Mouse (Mus musculus): ENCODE data around the gene Twist2. TPM values are rescaled to one million over a fixed set of nuclear protein-coding genes. Genes with fewer than 3 reads are reported as not detected.

Twist2 gene
- polyA plus RNA-seq, 1 experiment, result 3.3 TPM

- no peaks in the 10 kb centered on the region for H3K4me1 ChIP-seq (ENCODE audit: control insufficient read depth, insufficient read depth, insufficient read length, low read length)
- H3K4me3 ChIP-seq (ENCODE audit: low read depth, low read length), result no peak overlapping the region
- no peaks in the 10 kb centered on the region for H3K27me3 ChIP-seq (ENCODE audit: control insufficient read depth, insufficient read depth, low read length)
- no peak overlapping the region for H3K27ac ChIP-seq (ENCODE audit: insufficient read depth, low read depth, low read length)
- no peak for TF ChIP-seq POLR2A (IDR thresholded peaks at IDR 0.05; ENCODE audit: low read depth, low read length)
- TF ChIP-seq CTCF (IDR thresholded peaks at IDR 0.05; ENCODE audit: extremely low read depth, insufficient read length, insufficient replicate concordance, low read depth, low read length), result no peak
- 55% methylated on average over 6 of the region's 6 CpGs for WGBS
- no peaks in the 10 kb centered on the region for H3K36me3 ChIP-seq (ENCODE audit: control insufficient read depth, insufficient read depth, low read length)
These were observed 38.3 kb downstream of the Twist2 start for GRCm38 (mm10) chr1:91839557-91839956.

- Histone ChIP-seq H3K27me3 (ENCODE audit: control insufficient read depth, insufficient read depth, low read length) (no peaks in the 10 kb centered on the region), H3K4me3 (ENCODE audit: low read depth, low read length) (no peak overlapping the region), H3K4me1 (ENCODE audit: control insufficient read depth, insufficient read depth, insufficient read length, low read length) (no peaks in the 10 kb centered on the region), H3K36me3 (ENCODE audit: control insufficient read depth, insufficient read depth, low read length) (no peaks in the 10 kb centered on the region), H3K27ac (ENCODE audit: insufficient read depth, low read depth, low read length) (no peak overlapping the region)
- no peak for TF ChIP-seq CTCF (IDR thresholded peaks at IDR 0.05; ENCODE audit: extremely low read depth, insufficient read length, insufficient replicate concordance, low read depth, low read length)
- TF ChIP-seq POLR2A (IDR thresholded peaks at IDR 0.05; ENCODE audit: low read depth, low read length), result no peak
- 67% methylated on average over 6 of the region's 6 CpGs for WGBS
These were observed 38.7 kb downstream of the Twist2 start for GRCm38 (mm10) chr1:91839979-91840378.

- Histone ChIP-seq H3K4me3 (ENCODE audit: low read depth, low read length) (no peak overlapping the region), H3K27me3 (ENCODE audit: control insufficient read depth, insufficient read depth, low read length) (no peaks in the 10 kb centered on the region), H3K36me3 (ENCODE audit: control insufficient read depth, insufficient read depth, low read length) (no peaks in the 10 kb centered on the region), H3K4me1 (ENCODE audit: control insufficient read depth, insufficient read depth, insufficient read length, low read length) (no peaks in the 10 kb centered on the region), H3K27ac (ENCODE audit: insufficient read depth, low read depth, low read length) (no peak overlapping the region)
- WGBS, result 66% methylated on average over 4 of the region's 4 CpGs
- TF ChIP-seq POLR2A (IDR thresholded peaks at IDR 0.05; ENCODE audit: low read depth, low read length) (no peak), CTCF (IDR thresholded peaks at IDR 0.05; ENCODE audit: extremely low read depth, insufficient read length, insufficient replicate concordance, low read depth, low read length) (no peak)
These were observed 43.0 kb downstream of the Twist2 start for GRCm38 (mm10) chr1:91844236-91844635.

- Histone ChIP-seq H3K27ac (ENCODE audit: insufficient read depth, low read depth, low read length) (no peak overlapping the region), H3K36me3 (ENCODE audit: control insufficient read depth, insufficient read depth, low read length) (no peaks in the 10 kb centered on the region), H3K27me3 (ENCODE audit: control insufficient read depth, insufficient read depth, low read length) (no peaks in the 10 kb centered on the region), H3K4me3 (ENCODE audit: low read depth, low read length) (no peak overlapping the region), H3K4me1 (ENCODE audit: control insufficient read depth, insufficient read depth, insufficient read length, low read length) (no peaks in the 10 kb centered on the region)
- WGBS, result 61% methylated on average over 8 of the region's 8 CpGs
- no peak for TF ChIP-seq POLR2A (IDR thresholded peaks at IDR 0.05; ENCODE audit: low read depth, low read length)
- TF ChIP-seq CTCF (IDR thresholded peaks at IDR 0.05; ENCODE audit: extremely low read depth, insufficient read length, insufficient replicate concordance, low read depth, low read length), result no peak
These were observed 43.6 kb downstream of the Twist2 start for GRCm38 (mm10) chr1:91844681-91845379.

- H3K4me1 ChIP-seq (ENCODE audit: control insufficient read depth, insufficient read depth, insufficient read length, low read length), result no peaks in the 10 kb centered on the region
- TF ChIP-seq POLR2A (IDR thresholded peaks at IDR 0.05; ENCODE audit: low read depth, low read length) (no peak), CTCF (IDR thresholded peaks at IDR 0.05; ENCODE audit: extremely low read depth, insufficient read length, insufficient replicate concordance, low read depth, low read length) (no peak)
- no peaks in the 10 kb centered on the region for H3K27me3 ChIP-seq (ENCODE audit: control insufficient read depth, insufficient read depth, low read length)
- H3K36me3 ChIP-seq (ENCODE audit: control insufficient read depth, insufficient read depth, low read length), result no peaks in the 10 kb centered on the region
- H3K4me3 ChIP-seq (ENCODE audit: low read depth, low read length), result no peak overlapping the region
- WGBS, result 68% methylated on average over 9 of the region's 9 CpGs
- no peak overlapping the region for H3K27ac ChIP-seq (ENCODE audit: insufficient read depth, low read depth, low read length)
These were observed 44.2 kb downstream of the Twist2 start for GRCm38 (mm10) chr1:91845380-91845957.

- Histone ChIP-seq H3K36me3 (ENCODE audit: control insufficient read depth, insufficient read depth, low read length) (no peaks in the 10 kb centered on the region), H3K27ac (ENCODE audit: insufficient read depth, low read depth, low read length) (no peak overlapping the region), H3K4me3 (ENCODE audit: low read depth, low read length) (no peak overlapping the region), H3K4me1 (ENCODE audit: control insufficient read depth, insufficient read depth, insufficient read length, low read length) (no peaks in the 10 kb centered on the region), H3K27me3 (ENCODE audit: control insufficient read depth, insufficient read depth, low read length) (no peaks in the 10 kb centered on the region)
- 74% methylated on average over 7 of the region's 7 CpGs for WGBS
- TF ChIP-seq POLR2A (IDR thresholded peaks at IDR 0.05; ENCODE audit: low read depth, low read length), result no peak
- no peak for TF ChIP-seq CTCF (IDR thresholded peaks at IDR 0.05; ENCODE audit: extremely low read depth, insufficient read length, insufficient replicate concordance, low read depth, low read length)
These were observed 50.0 kb downstream of the Twist2 start for GRCm38 (mm10) chr1:91851300-91851699.

GRCm38 (mm10) chr1:91856771-91857664, 55.8 kb downstream of the Twist2 start:
- Histone ChIP-seq H3K27ac (ENCODE audit: insufficient read depth, low read depth, low read length) (no peak overlapping the region), H3K36me3 (ENCODE audit: control insufficient read depth, insufficient read depth, low read length) (no peaks in the 10 kb centered on the region), H3K27me3 (ENCODE audit: control insufficient read depth, insufficient read depth, low read length) (no peaks in the 10 kb centered on the region), H3K4me1 (ENCODE audit: control insufficient read depth, insufficient read depth, insufficient read length, low read length) (no peaks in the 10 kb centered on the region; the same call in 1 of the 2 replicates), H3K4me3 (ENCODE audit: low read depth, low read length) (no peak overlapping the region)
- WGBS, result 35% methylated on average over 9 of the region's 9 CpGs
- TF ChIP-seq CTCF (IDR thresholded peaks at IDR 0.05; ENCODE audit: extremely low read depth, insufficient read length, insufficient replicate concordance, low read depth, low read length) (no peak), POLR2A (IDR thresholded peaks at IDR 0.05; ENCODE audit: low read depth, low read length) (no peak)
